Mouse (Mus musculus) forebrain, embryonic 10.5 days (tissue): ENCODE measurements around the gene Ankdd1b. TPM values are rescaled to one million over a fixed set of nuclear protein-coding genes. Genes with fewer than 3 reads are reported as not detected.

Experiments used
- DNase-seq: peaks from one replicate; pipeline ENCODE4 v3.0.0-alpha.2; 2017; ENCODE audit warnings: low spot score; ENCODE audit errors: extremely low spot score
- H3K27ac ChIP-seq: fragments of 300-500 bp; sonication (generic); 2 replicates; pipeline ENCODE4 v1.5.1; 2016; ENCODE audit warnings: mild to moderate bottlenecking
- H3K27me3 ChIP-seq: fragments of 300-500 bp; sonication (generic); 2 replicates; pipeline ENCODE4 v1.6.1; 2016; ENCODE audit warnings: mild to moderate bottlenecking; ENCODE audit not compliant: poor library complexity, severe bottlenecking
- H3K36me3 ChIP-seq: fragments of 300-500 bp; sonication (generic); replicated peaks from 2 replicates; pipeline ENCODE4 v1.6.1; 2016; ENCODE audit warnings: mild to moderate bottlenecking, moderate library complexity
- H3K4me1 ChIP-seq: fragments of 300-500 bp; sonication (generic); 2 replicates; pipeline ENCODE4 v1.6.1; 2016
- H3K4me3 ChIP-seq: fragments of 300-500 bp; sonication (generic); 2 replicates; pipeline ENCODE4 v1.5.1; 2016; ENCODE audit warnings: mild to moderate bottlenecking, moderate library complexity
- H3K9me3 ChIP-seq: fragments of 300-500 bp; sonication (generic); 2 replicates; pipeline ENCODE4 v1.6.1; 2016; ENCODE audit warnings: mild to moderate bottlenecking, moderate library complexity
- WGBS: fragments of 180-500 bp; shearing (Covaris S2); methylation state at CpG from one replicate; pipeline ENCODE4 v1.1.7; 2016; 5-methylcytosine and 5-hydroxymethylcytosine counted together
- polyA plus RNA-seq: library from polyadenylated mRNA; unstranded; fragments of >200 nt; fragmentation: Nextera tagmentation; extraction: Ambion mirVana; gene quantifications from 2 replicates; pipeline ENCODE4 v1.2.1, GENCODE M21; 2016

The Ankdd1b gene
- polyA plus RNA-seq, 1 experiment from 2014 or later = not detected

DNA sequence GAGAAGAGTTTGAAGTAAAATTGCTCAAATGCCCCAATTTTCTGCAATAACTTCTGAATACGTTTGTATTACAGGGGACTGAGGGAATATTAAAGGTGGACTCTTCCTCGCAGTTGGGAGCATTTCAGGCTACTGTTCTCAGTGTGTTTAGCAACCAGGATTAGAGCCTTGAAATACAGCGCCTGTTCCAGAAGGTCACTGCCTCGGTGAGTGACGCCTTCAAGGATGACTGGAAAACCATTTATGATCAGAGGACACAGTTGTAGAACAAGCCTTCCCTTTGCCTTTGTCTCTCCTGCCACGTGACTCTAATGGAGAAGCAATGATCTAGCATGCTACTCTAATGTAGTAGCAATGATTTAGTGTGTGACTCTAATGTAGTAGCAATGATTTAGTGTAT is 17.0 kb upstream of the Ankdd1b start:
- Histone ChIP-seq H3K9me3 (no peaks in the 10 kb centered on the region), H3K27ac (no peak overlapping the region), H3K4me1 (no peaks in the 10 kb centered on the region), H3K27me3 (no peaks in the 10 kb centered on the region), H3K4me3 (no peak overlapping the region), H3K36me3 (peaks cover 45% of the 10 kb centered on the region)
- DNase-seq = no peak
- WGBS = 96% methylated on average over 6 of the region's 6 CpGs

DNA sequence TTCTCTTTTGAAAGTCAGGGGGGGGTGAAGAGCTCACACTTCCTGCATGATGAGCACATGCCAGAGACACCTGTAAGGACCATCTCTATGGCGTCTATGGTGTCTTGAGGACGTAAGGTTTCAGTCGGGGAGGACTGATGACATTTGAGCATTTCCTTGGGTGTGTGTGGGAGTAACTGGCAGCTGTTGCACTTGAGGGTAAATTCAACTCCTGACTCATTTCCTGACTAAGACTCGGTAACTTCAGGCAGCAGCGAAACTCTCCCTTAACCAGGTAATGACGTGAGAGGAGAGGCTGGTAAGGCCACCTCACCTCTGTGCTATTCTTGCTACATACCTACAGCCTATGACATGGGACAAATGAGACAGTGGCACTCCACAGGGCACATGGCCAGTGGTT is 16.2 kb upstream of the Ankdd1b start:
- 98% methylated on average over 6 of the region's 6 CpGs for WGBS
- H3K36me3 ChIP-seq = peaks cover 45% of the 10 kb centered on the region
- DNase-seq = no peak
- no peak overlapping the region for H3K27ac ChIP-seq
- H3K9me3 ChIP-seq = no peaks in the 10 kb centered on the region
- no peak overlapping the region for H3K4me3 ChIP-seq
- H3K27me3 ChIP-seq = no peaks in the 10 kb centered on the region
- no peaks in the 10 kb centered on the region for H3K4me1 ChIP-seq

DNA sequence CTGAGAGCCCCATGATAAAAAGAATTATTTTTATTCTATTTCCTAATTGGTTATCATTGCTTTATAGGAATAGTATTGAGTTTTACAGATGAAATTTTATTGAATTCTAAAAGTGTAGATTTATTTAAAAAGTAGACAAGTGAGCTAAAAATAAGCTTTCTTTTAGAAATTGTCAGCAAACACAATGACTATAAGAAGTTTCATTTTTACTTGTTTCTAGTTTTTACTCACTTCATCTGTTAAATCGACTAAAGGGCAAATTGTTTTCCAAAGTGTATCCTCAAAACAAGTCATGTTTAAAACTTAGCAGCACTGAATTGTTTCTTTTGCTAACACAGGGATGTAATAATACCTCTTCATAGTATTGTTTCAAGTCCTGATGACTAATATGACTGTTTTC is 8.0 kb upstream of the Ankdd1b start:
- peaks cover 8% of the 10 kb centered on the region for H3K36me3 ChIP-seq
- 96% methylated on average over 1 of the region's 1 CpGs for WGBS
- no peak overlapping the region for H3K4me3 ChIP-seq

DNA sequence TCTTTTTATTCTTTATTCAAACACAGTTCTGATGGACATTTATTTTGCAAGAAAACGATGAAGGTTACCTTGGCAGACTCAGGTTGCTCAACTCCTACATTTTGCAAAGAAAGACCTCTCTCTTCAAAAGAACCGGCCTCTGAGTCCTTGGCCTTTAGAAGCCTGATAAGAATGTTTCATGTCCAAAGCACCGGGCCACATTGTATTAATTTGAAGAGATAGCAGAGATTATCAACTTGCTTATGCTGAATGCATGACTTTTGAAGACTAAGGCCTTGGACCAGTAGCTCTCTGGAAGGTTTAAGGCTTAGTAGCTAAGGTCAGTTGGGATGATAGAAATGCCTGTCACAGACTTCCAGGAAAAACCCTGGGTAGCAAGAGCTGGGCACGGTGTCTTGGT is 6.2 kb upstream of the Ankdd1b start:
- no peak for DNase-seq
- WGBS = 95% methylated on average over 4 of the region's 4 CpGs
- no peaks in the 10 kb centered on the region for H3K36me3 ChIP-seq
- H3K9me3 ChIP-seq = no peaks in the 10 kb centered on the region
- no peak overlapping the region for H3K27ac ChIP-seq
- no peak overlapping the region for H3K4me3 ChIP-seq
- no peaks in the 10 kb centered on the region for H3K27me3 ChIP-seq
- H3K4me1 ChIP-seq = no peaks in the 10 kb centered on the region

More for the DNA sequence above, 8.0 kb upstream of the Ankdd1b start:
- Histone ChIP-seq H3K4me1 (no peaks in the 10 kb centered on the region), H3K27ac (no peak overlapping the region), H3K27me3 (no peaks in the 10 kb centered on the region), H3K9me3 (no peaks in the 10 kb centered on the region)
- DNase-seq = no peak

DNA sequence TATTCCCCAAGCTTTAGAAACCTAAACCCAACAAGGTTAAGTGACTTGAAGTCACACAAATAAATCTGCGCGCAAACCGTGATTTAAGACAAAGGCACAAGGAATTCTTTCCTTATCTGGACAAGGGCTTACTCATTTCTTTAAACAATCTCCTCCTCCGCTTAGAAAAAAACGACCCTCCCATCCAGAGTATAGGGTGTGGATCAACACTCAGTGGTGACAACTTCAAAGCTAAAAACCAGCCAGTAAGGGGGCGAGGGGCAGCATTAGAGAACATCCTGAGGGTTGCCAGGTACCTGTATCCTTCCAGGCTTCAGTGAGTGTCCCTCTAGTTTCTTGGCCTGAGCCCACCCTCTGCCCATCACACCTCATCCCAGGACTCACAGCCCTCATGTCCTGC is 442 bp downstream of the Ankdd1b start:
- no peak overlapping the region for H3K27ac ChIP-seq
- no peaks in the 10 kb centered on the region for H3K27me3 ChIP-seq
- no peaks in the 10 kb centered on the region for H3K4me1 ChIP-seq
- no peak for DNase-seq
- no peaks in the 10 kb centered on the region for H3K9me3 ChIP-seq
- 88% methylated on average over 6 of the region's 6 CpGs for WGBS
- no peak overlapping the region for H3K4me3 ChIP-seq
- H3K36me3 ChIP-seq = no peaks in the 10 kb centered on the region

DNA sequence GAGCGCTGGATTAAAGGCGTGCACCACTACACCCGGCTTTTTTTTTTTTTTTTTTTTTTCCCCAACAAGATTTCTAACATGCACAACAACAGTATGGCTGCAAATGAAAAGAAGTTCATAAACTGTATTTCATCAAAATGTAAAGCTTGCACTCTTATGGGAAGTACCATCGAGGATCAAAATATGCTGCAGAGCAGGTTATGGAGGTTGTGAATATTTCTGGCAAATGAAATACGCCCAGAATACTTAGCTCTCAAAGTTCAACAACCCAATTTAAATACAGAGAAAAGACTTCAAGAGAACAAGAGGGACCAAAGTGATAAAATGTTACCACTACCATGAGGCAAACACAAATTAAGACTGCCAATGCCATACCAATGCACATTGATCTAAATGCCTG is 2.3 kb downstream of the Ankdd1b start:
- no peaks in the 10 kb centered on the region for H3K27me3 ChIP-seq
- 92% methylated on average over 5 of the region's 5 CpGs for WGBS
- DNase-seq = no peak
- H3K27ac ChIP-seq = no peak overlapping the region
- no peaks in the 10 kb centered on the region for H3K36me3 ChIP-seq
- H3K4me3 ChIP-seq = no peak overlapping the region
- H3K4me1 ChIP-seq = no peaks in the 10 kb centered on the region
- H3K9me3 ChIP-seq = no peaks in the 10 kb centered on the region

DNA sequence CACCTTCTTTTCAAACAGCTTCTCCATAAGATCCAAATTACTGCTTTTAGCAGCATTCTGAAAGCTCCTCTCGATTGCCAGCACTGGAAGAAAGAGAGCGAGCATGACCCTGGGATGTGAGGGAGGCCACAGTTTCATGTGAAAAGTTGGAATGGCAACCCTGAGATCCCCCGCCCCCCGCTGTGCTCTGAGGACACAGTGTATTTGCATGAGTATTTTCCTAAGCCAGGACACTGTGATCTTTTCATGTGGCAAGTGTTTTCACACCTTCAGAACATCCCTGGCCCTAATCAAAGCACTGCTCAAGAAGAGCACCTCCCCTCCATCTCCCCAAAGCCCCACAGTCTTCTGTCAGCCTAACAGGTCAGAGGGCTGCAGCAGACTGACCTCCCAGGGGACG is 5.7 kb downstream of the Ankdd1b start:
- no peak overlapping the region for H3K4me3 ChIP-seq
- no peaks in the 10 kb centered on the region for H3K4me1 ChIP-seq
- WGBS = 68% methylated on average over 5 of the region's 5 CpGs
- H3K9me3 ChIP-seq = no peaks in the 10 kb centered on the region
- no peaks in the 10 kb centered on the region for H3K36me3 ChIP-seq
- H3K27me3 ChIP-seq = no peaks in the 10 kb centered on the region
- H3K27ac ChIP-seq = no peak overlapping the region
- no peak for DNase-seq

DNA sequence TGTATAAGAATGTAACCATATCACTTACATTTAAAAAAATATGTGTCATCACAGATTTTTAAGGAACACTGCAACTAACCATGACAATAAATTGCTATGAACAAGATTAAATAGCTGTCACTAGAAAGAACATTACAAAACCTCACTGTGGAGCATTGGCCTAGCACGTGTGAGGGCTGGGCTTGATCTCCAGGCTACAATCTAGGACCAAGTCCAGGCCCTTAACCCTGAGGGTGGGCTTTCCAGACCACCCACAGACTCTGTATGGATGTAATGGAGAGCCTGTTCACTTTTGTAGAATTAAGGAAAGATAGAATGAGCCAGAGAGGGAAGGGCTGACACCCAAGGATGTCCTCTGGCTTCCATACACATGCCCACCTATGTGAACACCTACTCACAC is 8.4 kb downstream of the Ankdd1b start:
- Histone ChIP-seq H3K27ac (no peak overlapping the region), H3K4me1 (no peaks in the 10 kb centered on the region), H3K9me3 (no peaks in the 10 kb centered on the region), H3K36me3 (no peaks in the 10 kb centered on the region), H3K4me3 (no peak overlapping the region), H3K27me3 (no peaks in the 10 kb centered on the region)
- DNase-seq = no peak
- 76% methylated on average over 1 of the region's 1 CpGs for WGBS

DNA sequence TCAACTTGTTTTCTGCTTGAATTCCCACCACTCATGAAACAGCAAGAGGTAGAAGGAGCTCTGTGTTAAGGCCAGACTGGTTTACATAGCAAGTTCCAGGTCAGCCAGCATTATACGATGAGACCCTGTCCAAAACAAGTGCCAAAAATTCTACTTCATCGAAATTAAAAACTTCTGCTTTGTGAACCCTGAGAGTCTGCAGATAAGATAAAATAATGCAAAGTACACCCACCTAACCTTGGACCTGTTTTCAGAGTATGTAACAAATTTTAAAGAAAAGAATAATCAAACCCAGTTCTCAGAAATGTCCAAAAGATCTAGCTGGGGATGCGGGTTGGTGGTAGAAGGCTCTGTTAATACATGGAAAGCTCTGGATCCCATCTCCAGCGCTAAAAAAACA is 12.4 kb downstream of the Ankdd1b start:
- Histone ChIP-seq H3K27me3 (no peaks in the 10 kb centered on the region), H3K36me3 (no peaks in the 10 kb centered on the region), H3K27ac (no peak overlapping the region), H3K4me3 (no peak overlapping the region), H3K4me1 (no peaks in the 10 kb centered on the region), H3K9me3 (no peaks in the 10 kb centered on the region)
- WGBS = 84% methylated on average over 4 of the region's 4 CpGs
- DNase-seq = no peak

DNA sequence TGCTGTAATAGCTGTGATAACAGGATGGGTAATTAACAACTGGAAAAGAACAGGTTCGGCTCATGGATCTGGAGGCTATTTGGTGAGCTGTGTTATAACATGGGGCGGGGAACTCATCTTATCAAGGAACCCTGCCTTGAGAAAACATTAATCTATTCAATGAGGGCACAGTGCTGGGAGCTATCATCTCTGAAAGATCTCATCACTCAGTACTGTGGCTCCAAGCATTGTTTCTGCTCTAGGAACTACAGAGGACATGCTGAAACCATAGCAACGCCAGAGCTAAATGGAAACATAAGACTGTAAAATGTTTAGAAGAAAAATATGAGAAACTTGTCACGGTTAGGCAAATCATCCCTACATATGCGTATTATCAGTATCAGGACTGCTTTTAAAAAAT is 13.0 kb downstream of the Ankdd1b start:
- WGBS = 94% methylated on average over 5 of the region's 5 CpGs
- Histone ChIP-seq H3K36me3 (no peaks in the 10 kb centered on the region), H3K4me1 (no peaks in the 10 kb centered on the region), H3K4me3 (no peak overlapping the region), H3K9me3 (no peaks in the 10 kb centered on the region), H3K27me3 (no peaks in the 10 kb centered on the region), H3K27ac (no peak overlapping the region)
- no peak for DNase-seq

DNA sequence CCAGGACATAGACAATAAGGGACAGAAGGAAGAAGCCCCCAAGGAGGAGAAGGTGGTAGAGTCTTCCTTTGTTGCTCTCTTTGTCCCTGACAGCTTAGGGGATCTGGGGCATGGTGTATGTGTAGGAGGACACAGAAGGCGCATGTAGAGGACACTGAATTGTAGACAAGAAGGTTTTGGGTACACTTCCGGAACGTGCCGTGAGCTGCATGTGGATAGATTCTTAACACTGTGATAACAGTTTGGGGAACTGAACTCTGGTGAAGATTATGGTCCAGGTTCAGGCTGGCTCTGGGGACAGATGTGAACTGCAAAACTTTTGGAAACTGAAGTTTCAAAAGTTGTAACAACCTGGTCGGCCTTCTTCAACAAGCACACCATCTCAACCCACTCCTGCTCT is 13.4 kb downstream of the Ankdd1b start:
- H3K4me1 ChIP-seq = no peaks in the 10 kb centered on the region
- H3K36me3 ChIP-seq = no peaks in the 10 kb centered on the region
- 95% methylated on average over 5 of the region's 5 CpGs for WGBS
- DNase-seq = no peak
- no peaks in the 10 kb centered on the region for H3K9me3 ChIP-seq
- no peaks in the 10 kb centered on the region for H3K27me3 ChIP-seq
- no peak overlapping the region for H3K4me3 ChIP-seq
- H3K27ac ChIP-seq = no peak overlapping the region

DNA sequence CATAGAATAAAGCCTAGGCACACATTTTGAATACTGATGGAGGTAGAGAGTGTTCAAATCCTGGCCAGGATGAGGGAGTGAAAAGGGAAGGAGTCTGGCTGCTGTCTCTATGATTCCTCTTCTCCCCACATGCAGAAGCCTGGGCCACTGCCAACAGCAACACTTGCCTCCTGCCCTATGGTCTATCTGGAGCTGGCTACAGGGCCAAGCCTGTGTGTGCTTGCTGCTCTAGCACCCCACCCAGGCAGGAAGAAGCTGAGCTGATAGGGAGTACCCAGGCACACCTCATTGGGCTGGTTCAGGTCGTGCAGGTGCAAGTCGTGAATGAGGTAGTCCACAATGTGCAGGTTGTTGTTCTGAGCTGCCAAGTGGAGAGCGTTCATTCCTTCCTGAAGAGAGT is 16.7 kb downstream of the Ankdd1b start:
- Histone ChIP-seq H3K4me3 (no peak overlapping the region), H3K27ac (no peak overlapping the region), H3K36me3 (no peaks in the 10 kb centered on the region), H3K4me1 (no peaks in the 10 kb centered on the region), H3K9me3 (no peaks in the 10 kb centered on the region), H3K27me3 (no peaks in the 10 kb centered on the region)
- WGBS = 71% methylated on average over 3 of the region's 3 CpGs
- no peak for DNase-seq

DNA sequence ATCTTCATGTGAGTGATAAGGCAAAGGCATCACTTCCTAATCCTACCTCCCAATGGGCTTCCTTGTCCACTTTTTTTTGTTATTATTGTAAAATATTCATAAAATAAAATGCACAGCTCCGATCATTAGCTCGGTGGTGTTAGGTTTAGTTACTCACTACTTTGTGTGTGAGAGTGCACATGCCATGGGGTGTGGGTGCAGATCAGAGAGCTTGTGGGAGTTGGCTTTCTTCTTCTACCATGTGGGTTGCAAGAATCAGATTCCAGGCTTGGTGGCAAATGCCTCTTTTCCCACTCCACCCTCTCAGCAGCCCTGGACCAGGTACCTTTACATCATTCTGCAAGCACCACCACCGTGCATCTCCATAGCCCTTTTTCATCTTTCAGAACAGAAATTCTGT is 18.4 kb downstream of the Ankdd1b start:
- WGBS = 93% methylated on average over 3 of the region's 3 CpGs
- no peaks in the 10 kb centered on the region for H3K27me3 ChIP-seq

DNA sequence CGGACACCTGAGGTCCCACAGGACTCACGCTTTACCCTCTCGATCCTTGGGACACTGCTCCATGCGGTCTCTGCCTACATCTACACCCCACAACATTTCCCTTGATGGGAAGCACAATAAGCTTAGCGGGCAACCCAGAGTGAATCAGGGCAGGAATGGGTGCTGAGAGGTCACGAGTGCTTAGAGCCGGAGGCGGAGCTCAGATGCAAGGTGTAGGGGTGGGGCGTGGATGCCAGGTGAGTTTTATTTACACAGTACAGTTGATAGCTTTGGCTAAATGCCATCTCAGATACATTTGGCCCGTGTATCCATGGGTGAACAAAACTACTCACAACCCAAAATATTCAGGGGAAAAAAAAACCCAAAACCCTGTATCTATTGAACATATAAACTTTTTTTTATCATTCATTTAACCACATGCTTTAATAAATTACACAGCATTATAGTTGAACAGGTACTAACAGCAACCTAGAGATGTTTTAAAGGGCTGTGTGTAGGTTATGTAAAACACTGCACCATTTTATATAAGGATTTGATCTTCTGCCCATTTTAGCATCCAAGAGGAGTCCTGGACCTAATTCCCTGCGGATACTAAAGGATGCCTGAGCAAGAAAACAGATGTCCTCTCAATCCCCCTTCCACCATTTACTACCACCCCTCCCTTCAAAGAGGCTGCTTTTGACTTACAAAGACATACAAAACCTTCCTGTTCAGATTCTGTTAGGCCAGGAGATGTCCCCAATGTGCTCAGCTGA is 19.4 kb downstream of the Ankdd1b start:
- no peaks in the 10 kb centered on the region for H3K27me3 ChIP-seq
- H3K4me1 ChIP-seq = no peaks in the 10 kb centered on the region
- no peak overlapping the region for H3K4me3 ChIP-seq
- no peak for DNase-seq
- no peak overlapping the region for H3K27ac ChIP-seq
- H3K9me3 ChIP-seq = no peaks in the 10 kb centered on the region
- WGBS = 91% methylated on average over 11 of the region's 11 CpGs
- no peaks in the 10 kb centered on the region for H3K36me3 ChIP-seq

More for the DNA sequence above, 18.4 kb downstream of the Ankdd1b start:
- Histone ChIP-seq H3K4me3 (no peak overlapping the region), H3K36me3 (no peaks in the 10 kb centered on the region), H3K4me1 (no peaks in the 10 kb centered on the region), H3K9me3 (no peaks in the 10 kb centered on the region), H3K27ac (no peak overlapping the region)
- no peak for DNase-seq
